22 mouse cellular contexts compared by ENCODE assay signal in genomic region chr5:35931296-35931695, GRCm38 (mm10). TPM values are rescaled to one million over a fixed set of nuclear protein-coding genes. Genes with fewer than 3 reads are reported as not detected.
DNase-seq lines count a peak whose midpoint lies in the region; ATAC-seq and TF ChIP-seq lines count a peak whose summit lies in the region.
"Had no signal": no experiment of that assay in that cellular context is flagged by ENCODE, and none has a peak within 500 bp of the region (broad histone marks: within the 10 kb centered on the region; RNA-seq: fewer than 3 reads in every experiment).

No protein-coding gene starts in this region.

- intact Hi-C loops in heart, postnatal 14 days (cut with DNase I) = no loop called here

- peaks cover 37 to 61% of the 10 kb centered on the region in 2 experiments for H3K4me1 ChIP-seq in heart, embryonic 14.5 days (ENCODE audit: control insufficient read depth in 2 of 2, insufficient read depth in 2 of 2, low read length in 2 of 2)
- H3K4me1 ChIP-seq in lung, embryonic 14.5 days (ENCODE audit: insufficient read depth) = peaks cover 10% of the 10 kb centered on the region; the same call in 1 of the 2 replicates
- peaks cover 8% of the 10 kb centered on the region; the same call in 1 of the 2 replicates for H3K4me1 ChIP-seq in intestine, postnatal 0 days (replicated peaks; ENCODE audit: control insufficient read depth, insufficient read depth, low read length)

- no peaks in the 10 kb centered on the region for H3K9me3 ChIP-seq in heart, embryonic 14.5 days (ENCODE audit: control insufficient read depth, low read length)
- no peaks in the 10 kb centered on the region for H3K9me3 ChIP-seq in lung, embryonic 14.5 days (ENCODE audit: low read depth, low read length)
- no peaks in the 10 kb centered on the region for H3K9me3 ChIP-seq in intestine, postnatal 0 days (ENCODE audit: control insufficient read depth)
- H3K9me3 ChIP-seq: embryonic facial prominence, embryonic 15.5 days; hindbrain, embryonic 13.5 days; midbrain, embryonic 10.5 days had no signal

- H3K27me3 ChIP-seq in heart, embryonic 14.5 days (ENCODE audit: control insufficient read depth, insufficient read depth, low read length) = no peaks in the 10 kb centered on the region
- no peaks in the 10 kb centered on the region for H3K27me3 ChIP-seq in lung, embryonic 14.5 days (ENCODE audit: insufficient read depth, low read length)
- no peaks in the 10 kb centered on the region for H3K27me3 ChIP-seq in intestine, postnatal 0 days (replicated peaks; ENCODE audit: control insufficient read depth, insufficient read depth, low read length)
- H3K27me3 ChIP-seq: embryonic facial prominence, embryonic 15.5 days; hindbrain, embryonic 13.5 days had no signal

- ATAC-seq in heart, embryonic 14.5 days (ENCODE audit: insufficient number of reproducible peaks, insufficient read depth, low FRiP score, low read depth) = no peak
- no peak for ATAC-seq in lung, embryonic 14.5 days (ENCODE audit: insufficient read depth)
- no peak for ATAC-seq in intestine, postnatal 0 days
- ATAC-seq in granulocyte monocyte progenitor cell, adult 5-6 weeks (replicated peaks; ENCODE audit: poor library complexity, severe bottlenecking) = no peak
- ATAC-seq: inflammation-experienced regulatory T-cells, adult 6 months had no signal

- DNase-seq in heart, postnatal 14 days = no peak
- peak; percentile 29 for DNase-seq in lung, embryonic 14.5 days
- DNase-seq in lung, postnatal 14 days = no peak
- no peak for DNase-seq in thymus, postnatal 10 days (ENCODE audit: low spot score in 2 of 2)
- DNase-seq: B cell, adult 2 months; cerebellum, adult 18-20 months; cerebellum, postnatal 25 days; heart, adult 18-20 months; kidney, postnatal 10 days; layer of hippocampus, postnatal 36 days; liver; right cerebral cortex, postnatal 14 days; thymus, postnatal 4 days had no signal

- H3K36me3 ChIP-seq in heart, embryonic 14.5 days (ENCODE audit: control insufficient read depth, insufficient read depth, low read length) = peaks cover 9% of the 10 kb centered on the region
- peaks cover 5% of the 10 kb centered on the region; the same call in 1 of the 2 replicates for H3K36me3 ChIP-seq in lung, embryonic 14.5 days (ENCODE audit: insufficient read depth)
- H3K36me3 ChIP-seq in intestine, postnatal 0 days (ENCODE audit: control insufficient read depth, insufficient read depth) = no peaks in the 10 kb centered on the region; the same call in 1 of the 2 replicates
- H3K36me3 ChIP-seq: embryonic facial prominence, embryonic 15.5 days had no signal

- no peak overlapping the region for H3K4me3 ChIP-seq in heart, embryonic 14.5 days (ENCODE audit: control insufficient read depth in 1 of 2, insufficient read depth in 1 of 2, low read depth in 1 of 2, low read length in 2 of 2)
- H3K4me3 ChIP-seq in lung, embryonic 14.5 days (ENCODE audit: low read depth, low read length) = no peak overlapping the region
- H3K4me3 ChIP-seq in intestine, postnatal 0 days (ENCODE audit: low read depth, low read length) = no peak overlapping the region
- H3K4me3 ChIP-seq: embryonic facial prominence, embryonic 15.5 days; hindbrain, embryonic 13.5 days; layer of hippocampus, adult 2 months; midbrain, embryonic 10.5 days had no signal

- H3K9ac ChIP-seq in heart, embryonic 14.5 days (ENCODE audit: low read length) = 0 out of 2 replicates have a peak overlapping the region, but pooled peaks have one; percentile 36
- no peak overlapping the region for H3K9ac ChIP-seq in lung, embryonic 14.5 days
- H3K9ac ChIP-seq in intestine, postnatal 0 days (ENCODE audit: low read depth, low read length) = no peak overlapping the region
- H3K9ac ChIP-seq: embryonic facial prominence, embryonic 15.5 days; hindbrain, embryonic 13.5 days had no signal

- no peak overlapping the region for H3K4me2 ChIP-seq in heart, embryonic 14.5 days (ENCODE audit: low read length)
- H3K4me2 ChIP-seq in lung, embryonic 14.5 days = no peak overlapping the region
- no peak overlapping the region for H3K4me2 ChIP-seq in intestine, postnatal 0 days (replicated peaks; ENCODE audit: low read depth)
- H3K4me2 ChIP-seq: embryonic facial prominence, embryonic 15.5 days; hindbrain, embryonic 13.5 days had no signal

- H3K27ac ChIP-seq in heart, embryonic 14.5 days (replicated peaks in 1 of 2; ENCODE audit: control insufficient read depth in 1 of 2, insufficient read depth in 1 of 2, low read depth in 2 of 2, low read length in 2 of 2) = 0 out of 4 replicates have a peak overlapping the region, but pooled peaks of 1 of the 2 experiments have one; percentile 30
- H3K27ac ChIP-seq in lung, embryonic 14.5 days (ENCODE audit: low read depth) = peak overlapping the region; percentile 22; the same call in 1 of the 2 replicates
- peak overlapping the region; percentile 50; the same call in 1 of the 2 replicates for H3K27ac ChIP-seq in intestine, postnatal 0 days (ENCODE audit: low read depth, low read length)
- H3K27ac ChIP-seq: embryonic facial prominence, embryonic 15.5 days; layer of hippocampus, adult 2 months; macrophage; midbrain, embryonic 10.5 days had no signal

- no peak for TF ChIP-seq CTCF in lung, embryonic 14.5 days (IDR thresholded peaks at IDR 0.05; ENCODE audit: low read depth)
- TF ChIP-seq CTCF in intestine, postnatal 0 days (IDR thresholded peaks at IDR 0.05; ENCODE audit: low read depth) = no peak

- 27% methylated on average over 5 of the region's 5 CpGs for WGBS in heart, embryonic 14.5 days
- 26% methylated on average over 5 of the region's 5 CpGs for WGBS in lung, embryonic 14.5 days
- 39% methylated on average over 5 of the region's 5 CpGs for WGBS in intestine, postnatal 0 days

RNA-seq across cellular contexts. Expression of gene Afap1, which starts 38.2 kb away (rescaled TPM):
- 24.8 and 27.3 TPM in 2 replicates for polyA plus RNA-seq in heart, embryonic 14.5 days (2014; fragmentation: Nextera tagmentation; extraction: Ambion mirVana)
- total RNA-seq in heart, postnatal 14 days (2021) = 10 to 100 TPM; 28.3 to 28.7 TPM
- polyA plus RNA-seq in lung, embryonic 14.5 days (2014; fragmentation: Nextera tagmentation; extraction: Ambion mirVana) = 19.4 and 19.7 TPM in 2 replicates
- polyA plus RNA-seq in intestine, postnatal 0 days (2015; fragmentation: Nextera tagmentation; extraction: Ambion mirVana) = 7.9 and 8.1 TPM in 2 replicates
- total RNA-seq in granulocyte monocyte progenitor cell, adult 5-6 weeks (2014; fragmentation: Nextera tagmentation) = 23.7 and 36.0 TPM in 2 replicates
- 17.9 and 20.4 TPM in 2 replicates for total RNA-seq in granulocyte monocyte progenitor cell, adult 5-6 weeks (2017)
